Mouse (Mus musculus) cerebellum, postnatal 10 days (tissue): ENCODE measurements at regions not wholly inside any gene's neighbourhood (a gene's known extent, or its start where the extent isn't known, plus 50 kb on each side); places are given as distances from the start of the nearest gene placed in this dataset.
A peak's percentile ranks its signal among the peaks of the same experiment; 100 is the strongest.

Source experiments
- DNase-seq, 2 experiments: peaks; one replicate each; pipeline ENCODE4 v3.0.0; 2021; ENCODE audit warnings: mixed read lengths in 2 of 2

- DNase-seq = no peak
Observed at GRCm38 (mm10) chr2:9267675-9268074, 613.4 kb upstream of the 4930412O13Rik start.

DNA sequence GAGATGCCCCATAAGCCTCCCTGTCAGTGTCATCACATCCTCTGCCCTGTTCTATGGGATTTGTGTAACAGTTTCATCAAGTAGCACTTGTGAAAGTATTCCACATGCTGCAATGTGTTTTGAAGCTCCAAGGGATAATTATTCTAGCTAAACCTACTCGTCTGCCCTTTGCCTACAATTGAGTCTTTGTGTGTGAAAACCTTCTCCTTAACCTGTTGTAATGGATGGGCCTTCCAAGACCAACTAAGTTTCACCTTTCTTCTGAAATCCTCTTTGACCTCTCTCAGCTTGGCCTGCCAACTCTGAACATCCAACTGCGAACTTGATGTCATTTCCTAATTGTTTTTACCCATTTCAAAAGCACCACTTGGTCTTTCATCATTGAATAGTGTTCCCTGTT is 597.6 kb upstream of the 4930412O13Rik start:
- DNase-seq = no peak

DNA sequence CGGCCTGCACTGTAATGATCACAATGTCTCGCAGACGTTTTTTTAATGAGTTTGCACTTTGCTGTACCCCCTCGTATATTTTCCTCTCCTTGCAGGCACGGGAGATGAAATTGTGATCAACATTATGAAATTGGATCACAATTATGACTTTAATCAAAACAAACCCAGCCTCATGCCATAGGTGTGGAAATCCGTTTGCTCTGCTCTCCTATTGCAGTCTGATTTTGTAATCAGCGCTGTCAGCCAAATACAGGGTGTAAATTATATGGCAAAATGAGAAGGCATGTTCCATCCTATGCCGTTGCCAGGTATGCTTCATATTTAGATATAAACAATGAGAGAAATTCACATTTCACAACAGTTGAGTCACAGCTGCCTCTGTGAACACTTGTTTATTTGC is 595.3 kb upstream of the 4930412O13Rik start:
- DNase-seq = no peak

DNA sequence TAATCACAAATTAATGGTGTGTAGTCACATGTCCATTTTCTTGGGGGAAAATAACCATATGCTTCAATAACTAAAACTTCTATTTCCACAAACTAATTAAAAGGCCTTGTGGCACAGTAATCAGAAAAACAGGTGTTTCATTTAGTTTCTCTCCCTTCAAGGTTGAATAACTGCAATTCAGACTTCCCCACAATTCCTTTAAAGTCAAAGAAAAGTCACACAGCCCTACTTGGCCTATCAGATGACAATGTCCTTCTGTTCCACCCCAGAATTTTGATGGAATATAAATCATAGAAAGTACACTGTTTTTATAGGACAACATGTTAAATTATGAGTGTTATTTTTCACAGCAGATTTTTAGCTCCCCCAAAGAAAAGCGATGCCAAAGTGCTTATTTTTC is 594.0 kb upstream of the 4930412O13Rik start:
- DNase-seq = no peak

DNA sequence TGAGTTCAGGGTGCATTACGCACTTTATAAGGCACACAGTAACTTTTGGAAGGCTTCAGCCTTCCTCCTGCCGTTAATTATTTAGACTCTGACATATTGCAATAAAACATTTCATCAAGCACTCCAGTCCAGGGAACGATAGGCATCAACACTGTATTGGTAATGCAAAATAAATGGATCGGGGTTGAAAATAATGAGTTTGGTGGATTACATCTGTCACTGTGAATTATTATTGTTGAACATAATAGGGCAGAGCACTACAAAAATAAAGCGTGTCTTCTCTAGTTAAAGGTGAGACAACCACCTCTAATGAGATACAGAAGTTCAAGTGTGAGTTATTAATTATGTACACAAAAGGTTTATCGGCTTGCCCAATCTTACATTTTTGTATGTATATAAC is 593.4 kb upstream of the 4930412O13Rik start:
- no peak for DNase-seq

DNA sequence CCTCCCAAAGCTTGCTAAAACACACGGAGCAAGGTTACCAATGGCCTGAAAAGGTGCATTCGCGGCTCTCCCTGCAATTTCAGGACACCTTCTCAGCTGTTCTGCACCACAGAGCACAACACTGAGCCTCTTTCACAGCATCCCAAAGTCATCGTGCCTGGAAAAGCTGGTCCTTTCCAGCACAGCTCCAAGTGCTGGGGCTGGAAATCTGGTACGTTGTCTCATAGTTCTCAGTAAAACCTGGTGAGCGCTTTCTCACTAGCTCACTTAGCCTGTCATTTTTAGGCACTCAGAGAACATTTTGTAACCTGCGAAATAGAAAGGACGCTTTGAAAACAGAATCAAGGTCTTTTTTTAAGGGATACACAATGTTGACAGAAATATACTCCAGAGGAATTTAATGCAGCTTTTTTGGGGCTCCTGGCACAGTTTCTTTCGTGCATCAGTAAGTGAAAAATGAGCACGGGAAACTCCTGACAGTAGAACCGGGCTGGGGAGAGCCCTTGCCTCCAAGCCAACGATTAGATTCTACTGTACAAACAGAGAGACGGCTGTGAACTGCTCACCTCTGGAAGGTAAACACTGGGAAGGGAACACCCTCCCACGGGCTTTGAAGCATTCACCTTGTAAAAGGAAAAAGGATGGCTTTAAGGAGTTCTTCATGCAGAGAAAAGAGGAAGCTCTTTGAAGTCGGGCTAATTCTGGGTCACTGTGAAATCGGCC is 549.3 kb upstream of the 4930412O13Rik start:
- DNase-seq = peak in 1 of 2 experiments; percentile 2

- DNase-seq = no peak
Observed at GRCm38 (mm10) chr2:9348982-9349381, 532.1 kb upstream of the 4930412O13Rik start.

GRCm38 (mm10) chr2:9349994-9350393 is 531.1 kb upstream of the 4930412O13Rik start:
- DNase-seq = no peak

DNA sequence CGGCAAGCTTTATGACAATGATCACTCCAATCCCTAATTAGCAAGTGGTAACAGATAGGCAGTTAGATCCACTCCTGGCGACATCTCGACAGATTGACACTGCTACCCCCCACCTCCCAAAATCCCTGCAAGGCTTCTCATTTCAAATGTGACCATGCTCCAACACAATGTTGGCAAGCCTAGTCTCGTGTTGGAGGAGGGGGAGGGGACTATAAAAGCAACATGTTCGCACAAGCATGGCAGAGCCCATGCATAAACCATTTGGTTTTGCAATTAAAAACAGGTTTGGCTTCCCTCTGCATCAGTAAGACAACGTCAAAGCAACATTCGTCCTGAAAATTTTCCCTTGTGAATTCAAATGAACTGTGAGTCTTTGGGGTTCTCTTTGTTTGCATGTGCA is 528.9 kb upstream of the 4930412O13Rik start:
- peak; percentile 62 to 68 for DNase-seq

GRCm38 (mm10) chr2:9360020-9360419 is 521.0 kb upstream of the 4930412O13Rik start:
- DNase-seq = no peak

- DNase-seq = no peak
Observed at GRCm38 (mm10) chr2:9367801-9368584, 513.1 kb upstream of the 4930412O13Rik start.

GRCm38 (mm10) chr2:9369572-9369971 is 511.5 kb upstream of the 4930412O13Rik start:
- DNase-seq = no peak

DNA sequence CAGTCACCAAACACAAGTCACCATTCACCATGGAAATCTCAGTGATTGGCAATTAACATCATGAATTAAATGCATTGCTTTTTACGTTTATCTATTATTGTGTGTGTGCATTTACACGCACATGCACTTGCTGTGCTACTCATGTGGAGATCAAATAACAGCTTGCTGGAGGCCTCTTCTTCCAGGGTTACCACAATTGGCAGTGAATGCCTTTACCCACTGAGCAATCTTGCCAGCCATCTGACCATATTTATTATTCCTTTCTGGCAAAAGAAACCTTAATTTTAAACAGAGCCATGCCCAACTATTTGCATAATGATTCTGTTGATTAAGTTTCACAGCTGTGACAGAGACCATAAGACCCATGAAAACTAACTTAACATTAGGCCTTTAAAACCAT is 494.5 kb upstream of the 4930412O13Rik start:
- peak; percentile 23 to 47 for DNase-seq

DNA sequence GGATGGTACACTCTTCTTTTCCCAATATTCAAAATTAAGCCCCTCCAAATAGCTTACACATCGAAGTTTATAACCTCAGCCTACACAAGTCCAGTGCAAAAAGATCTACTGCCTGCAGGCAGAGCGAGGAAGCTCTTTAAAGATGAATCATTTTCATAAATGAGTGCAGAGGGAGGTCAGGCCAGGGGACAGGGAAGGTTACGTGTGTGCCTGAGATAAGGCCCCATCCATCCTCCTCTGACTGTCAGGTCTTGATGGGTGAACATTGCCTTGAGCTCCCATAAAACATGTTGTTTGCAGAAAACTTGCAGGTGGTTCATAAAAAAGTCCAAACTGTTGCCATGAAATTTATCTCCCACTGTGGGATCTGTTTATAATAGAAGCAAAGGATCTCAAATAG is 493.0 kb upstream of the 4930412O13Rik start:
- DNase-seq = no peak

GRCm38 (mm10) chr2:9395379-9395999 is 485.6 kb upstream of the 4930412O13Rik start:
- DNase-seq = no peak

- DNase-seq = no peak
Observed at GRCm38 (mm10) chr2:9401461-9401860, 479.6 kb upstream of the 4930412O13Rik start.

DNA sequence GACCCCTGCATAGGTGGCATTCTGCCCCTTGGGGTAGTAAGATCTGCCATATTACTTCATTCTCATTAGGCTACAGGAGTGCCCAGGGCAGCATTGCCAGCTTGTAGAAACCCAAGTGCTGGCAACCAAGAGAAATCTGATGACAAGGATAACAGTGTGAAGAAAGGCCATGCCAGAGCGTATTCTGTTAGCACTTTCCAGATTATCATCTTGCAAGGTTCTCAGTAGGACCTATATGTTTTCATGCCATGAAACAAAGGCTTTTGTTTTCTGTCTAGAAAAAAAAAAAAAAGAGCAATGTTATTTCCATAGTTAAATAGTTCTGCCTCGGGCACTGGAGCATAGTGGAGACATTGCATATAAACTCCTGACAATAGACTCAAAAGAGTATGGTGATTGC is 478.8 kb upstream of the 4930412O13Rik start:
- DNase-seq = no peak

GRCm38 (mm10) chr2:9409075-9409474 is 472.0 kb upstream of the 4930412O13Rik start:
- no peak for DNase-seq

DNA sequence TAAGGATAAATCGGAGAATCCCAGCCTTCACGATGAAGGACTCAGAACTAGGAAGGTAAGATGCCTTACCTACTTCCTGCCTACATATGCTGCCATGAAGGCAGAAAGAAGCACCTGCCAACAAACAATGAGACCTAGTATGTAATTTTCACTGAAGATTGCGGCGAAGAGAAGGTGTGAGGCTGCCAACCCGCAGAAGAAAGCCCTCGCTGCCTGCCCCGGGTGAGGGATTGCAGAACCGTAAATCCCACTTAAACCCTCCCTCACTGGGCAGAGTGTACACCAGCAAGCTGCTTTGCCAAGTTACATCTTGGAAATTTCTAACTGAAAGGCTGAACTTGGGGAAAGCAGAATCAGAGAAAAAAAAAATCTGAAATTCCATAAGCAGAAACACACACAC is 458.4 kb upstream of the 4930412O13Rik start:
- DNase-seq = peak in 1 of 2 experiments; percentile 4

- DNase-seq = no peak
Observed at GRCm38 (mm10) chr2:9423534-9423933, 457.5 kb upstream of the 4930412O13Rik start.

GRCm38 (mm10) chr2:9433110-9433940 is 447.7 kb upstream of the 4930412O13Rik start:
- DNase-seq = peak; percentile 21 to 25

- DNase-seq = no peak
Observed at GRCm38 (mm10) chr2:9435155-9435872, 445.7 kb upstream of the 4930412O13Rik start.
